In the genomic region with DNA sequence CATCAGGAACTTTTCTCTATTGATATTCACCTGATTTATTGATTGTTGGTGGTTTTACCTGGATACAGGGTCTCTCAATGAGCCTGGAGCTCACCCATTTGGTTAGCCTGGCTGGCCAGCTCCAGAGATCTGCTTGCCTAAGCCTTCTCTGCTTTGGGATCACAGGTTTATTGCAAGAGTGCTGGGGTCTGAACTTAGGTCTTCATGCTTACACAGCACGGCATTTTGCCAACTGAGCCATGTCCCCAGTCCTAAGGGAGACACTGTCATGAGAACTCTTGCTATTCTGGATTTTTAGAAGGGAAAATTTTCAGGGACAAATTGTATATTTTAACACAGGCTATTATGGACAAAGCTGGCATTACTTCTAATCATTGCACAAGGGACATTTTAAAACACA, we compare ENCODE assay signal across 22 mouse cellular contexts. TPM values are rescaled to one million over a fixed set of nuclear protein-coding genes. Genes with fewer than 3 reads are reported as not detected.
DNase-seq lines count a peak whose midpoint lies in the region; ATAC-seq lines count a peak whose summit lies in the region.
"Had no signal": no experiment of that assay in that cellular context is flagged by ENCODE, and none has a peak within 500 bp of the region (broad histone marks: within the 10 kb centered on the region; RNA-seq: fewer than 3 reads in every experiment).

No protein-coding gene starts in this region.

- no peak overlapping the region for H3K4me2 ChIP-seq in forebrain, embryonic 16.5 days (ENCODE audit: low read length)
- no peak overlapping the region for H3K4me2 ChIP-seq in kidney, embryonic 14.5 days (replicated peaks; ENCODE audit: low read depth, low read length)
- no peak overlapping the region for H3K4me2 ChIP-seq in midbrain, embryonic 16.5 days (ENCODE audit: low read length)
- H3K4me2 ChIP-seq in midbrain, embryonic 11.5 days = no peak overlapping the region
- H3K4me2 ChIP-seq: heart, embryonic 12.5 days; heart, embryonic 15.5 days; hindbrain, embryonic 13.5 days had no signal

- 0 out of 2 replicates have a peak, but pooled peaks cover 2% of the 10 kb centered on the region for H3K4me1 ChIP-seq in forebrain, embryonic 16.5 days (replicated peaks; ENCODE audit: control insufficient read depth, insufficient read depth, low read length)
- no peaks in the 10 kb centered on the region for H3K4me1 ChIP-seq in forebrain, embryonic 10.5 days
- no peaks in the 10 kb centered on the region for H3K4me1 ChIP-seq in kidney, embryonic 14.5 days (ENCODE audit: control insufficient read depth, insufficient read depth, low read length)
- peaks cover 2% of the 10 kb centered on the region; the same call in 1 of the 2 replicates for H3K4me1 ChIP-seq in midbrain, embryonic 16.5 days (ENCODE audit: control insufficient read depth, insufficient read depth, low read length)
- no peaks in the 10 kb centered on the region for H3K4me1 ChIP-seq in midbrain, embryonic 11.5 days (ENCODE audit: control insufficient read depth, insufficient read depth, low read length)
- H3K4me1 ChIP-seq: heart, embryonic 12.5 days; heart, embryonic 15.5 days; hindbrain, embryonic 10.5 days; hindbrain, embryonic 13.5 days had no signal

- no peaks in the 10 kb centered on the region for H3K36me3 ChIP-seq in forebrain, embryonic 16.5 days (ENCODE audit: control insufficient read depth, insufficient read depth)
- H3K36me3 ChIP-seq in forebrain, embryonic 10.5 days (replicated peaks) = no peaks in the 10 kb centered on the region
- H3K36me3 ChIP-seq in kidney, embryonic 14.5 days (ENCODE audit: control insufficient read depth, insufficient read depth, low read length) = no peaks in the 10 kb centered on the region
- no peaks in the 10 kb centered on the region for H3K36me3 ChIP-seq in midbrain, embryonic 16.5 days (ENCODE audit: control insufficient read depth, insufficient read depth, low read length)
- no peaks in the 10 kb centered on the region for H3K36me3 ChIP-seq in midbrain, embryonic 11.5 days (ENCODE audit: control insufficient read depth, insufficient read depth, low read length)
- H3K36me3 ChIP-seq: heart, embryonic 12.5 days; heart, embryonic 15.5 days; hindbrain, embryonic 10.5 days; hindbrain, embryonic 13.5 days had no signal

- ATAC-seq in forebrain, embryonic 16.5 days = peak; percentile 38; the same call in 1 of the 2 replicates
- ATAC-seq in kidney, embryonic 14.5 days (ENCODE audit: low FRiP score, low TSS enrichment) = no peak
- 0 out of 2 replicates have a peak, but pooled peaks have one; percentile 36 for ATAC-seq in midbrain, embryonic 16.5 days
- no peak for ATAC-seq in midbrain, embryonic 11.5 days (ENCODE audit: low FRiP score)
- ATAC-seq: activated CD4-positive, CD25-positive, alpha-beta regulatory T cell, adult 4 months; forebrain, embryonic 14.5 days had no signal

- H3K9ac ChIP-seq in forebrain, embryonic 16.5 days (replicated peaks; ENCODE audit: low read depth, low read length) = no peak overlapping the region
- no peak overlapping the region for H3K9ac ChIP-seq in kidney, embryonic 14.5 days (ENCODE audit: low read depth, low read length)
- H3K9ac ChIP-seq in midbrain, embryonic 16.5 days (ENCODE audit: low read depth, low read length) = no peak overlapping the region
- no peak overlapping the region for H3K9ac ChIP-seq in midbrain, embryonic 11.5 days (ENCODE audit: low read length)
- H3K9ac ChIP-seq: heart, embryonic 12.5 days; heart, embryonic 15.5 days; hindbrain, embryonic 13.5 days had no signal

- no peaks in the 10 kb centered on the region for H3K9me3 ChIP-seq in forebrain, embryonic 16.5 days (ENCODE audit: control insufficient read depth, low read length)
- no peaks in the 10 kb centered on the region for H3K9me3 ChIP-seq in forebrain, embryonic 10.5 days
- H3K9me3 ChIP-seq in kidney, embryonic 14.5 days (ENCODE audit: control insufficient read depth, low read length) = no peaks in the 10 kb centered on the region
- H3K9me3 ChIP-seq in midbrain, embryonic 16.5 days (replicated peaks; ENCODE audit: control insufficient read depth, low read length, poor library complexity, severe bottlenecking) = no peaks in the 10 kb centered on the region
- no peaks in the 10 kb centered on the region for H3K9me3 ChIP-seq in midbrain, embryonic 11.5 days (ENCODE audit: control insufficient read depth, low read length)
- H3K9me3 ChIP-seq: heart, embryonic 12.5 days; heart, embryonic 15.5 days; hindbrain, embryonic 10.5 days; hindbrain, embryonic 13.5 days had no signal

- no peak overlapping the region for H3K27ac ChIP-seq in forebrain, embryonic 16.5 days (ENCODE audit: low read length)
- no peak overlapping the region for H3K27ac ChIP-seq in forebrain, embryonic 10.5 days
- no peak overlapping the region for H3K27ac ChIP-seq in kidney, embryonic 14.5 days (ENCODE audit: low read depth, low read length)
- H3K27ac ChIP-seq in midbrain, embryonic 16.5 days (ENCODE audit: low read length) = no peak overlapping the region
- no peak overlapping the region for H3K27ac ChIP-seq in midbrain, embryonic 11.5 days (ENCODE audit: low read depth, low read length)
- H3K27ac ChIP-seq: heart, embryonic 15.5 days; hindbrain, embryonic 10.5 days; hindbrain, embryonic 13.5 days had no signal

- no peak overlapping the region for H3K4me3 ChIP-seq in forebrain, embryonic 16.5 days (replicated peaks; ENCODE audit: low read length)
- H3K4me3 ChIP-seq in forebrain, embryonic 10.5 days = no peak overlapping the region
- no peak overlapping the region for H3K4me3 ChIP-seq in kidney, embryonic 14.5 days (ENCODE audit: low read length)
- no peak overlapping the region for H3K4me3 ChIP-seq in midbrain, embryonic 16.5 days (ENCODE audit: low read depth, low read length)
- H3K4me3 ChIP-seq in midbrain, embryonic 11.5 days (ENCODE audit: low read depth, low read length) = no peak overlapping the region
- H3K4me3 ChIP-seq: heart, embryonic 12.5 days; heart, embryonic 15.5 days; hindbrain, embryonic 10.5 days; hindbrain, embryonic 13.5 days had no signal

- WGBS in forebrain, embryonic 16.5 days = 92% methylated on average over 1 of the region's 1 CpGs
- WGBS in forebrain, embryonic 10.5 days = 94% methylated on average over 1 of the region's 1 CpGs
- WGBS in kidney, embryonic 14.5 days = 61% methylated on average over 1 of the region's 1 CpGs
- WGBS in midbrain, embryonic 16.5 days = 68% methylated on average over 1 of the region's 1 CpGs
- WGBS in midbrain, embryonic 11.5 days = 89% methylated on average over 1 of the region's 1 CpGs

- no peak for DNase-seq in forebrain, embryonic 10.5 days (ENCODE audit: extremely low spot score, low spot score)
- peak; percentile 18 to 39 for DNase-seq in kidney, adult 8-10 months
- no peak for DNase-seq in midbrain, embryonic 11.5 days (ENCODE audit: low spot score, missing footprints)
- no peak for DNase-seq in thymus, postnatal 36 days
- DNase-seq: adrenal gland, adult 8-10 months; adrenal gland, postnatal 25 days; cerebellum, adult 11-12 months; cerebellum, adult 9-10 months; cerebellum, postnatal 14 days; gastrocnemius, postnatal 25 days; heart, adult 18-20 months; heart, postnatal 10 days; heart, postnatal 36 days had no signal

- no peaks in the 10 kb centered on the region for H3K27me3 ChIP-seq in forebrain, embryonic 16.5 days (replicated peaks; ENCODE audit: control insufficient read depth, insufficient read depth, low read length)
- H3K27me3 ChIP-seq in forebrain, embryonic 10.5 days (ENCODE audit: poor library complexity, severe bottlenecking) = no peaks in the 10 kb centered on the region
- H3K27me3 ChIP-seq in kidney, embryonic 14.5 days (ENCODE audit: control insufficient read depth, insufficient read depth, low read length) = no peaks in the 10 kb centered on the region
- no peaks in the 10 kb centered on the region for H3K27me3 ChIP-seq in midbrain, embryonic 16.5 days (ENCODE audit: control insufficient read depth, insufficient read depth, low read depth, low read length)
- H3K27me3 ChIP-seq in midbrain, embryonic 11.5 days (ENCODE audit: control insufficient read depth, insufficient read depth, low read length) = no peaks in the 10 kb centered on the region
- H3K27me3 ChIP-seq: heart, embryonic 12.5 days; heart, embryonic 15.5 days; hindbrain, embryonic 13.5 days had no signal

RNA-seq across cellular contexts. Expression of a gene that starts 56.7 kb away (rescaled TPM):
- 2.7 and 3.0 TPM in 2 replicates for polyA plus RNA-seq in forebrain, embryonic 16.5 days (2015; fragmentation: Nextera tagmentation; extraction: Ambion mirVana)
- polyA plus RNA-seq in forebrain, embryonic 10.5 days (2016; fragmentation: Nextera tagmentation; extraction: Ambion mirVana) = 0.16 TPM in 1 of 2 replicates, not detected in the other
- polyA plus RNA-seq in kidney, embryonic 14.5 days (2014; fragmentation: Nextera tagmentation; extraction: Ambion mirVana) = 2.4 and 2.6 TPM in 2 replicates
- 1.0 and 1.6 TPM in 2 replicates for polyA plus RNA-seq in midbrain, embryonic 16.5 days (2015; fragmentation: Nextera tagmentation; extraction: Ambion mirVana)
- 0.33 and 0.46 TPM in 2 replicates for polyA plus RNA-seq in midbrain, embryonic 11.5 days (2014; fragmentation: Nextera tagmentation; extraction: Ambion mirVana)
- polyA plus RNA-seq: activated CD4-positive, CD25-positive, alpha-beta regulatory T cell, adult 4 months had no signal

Comparison
In these comparisons a context has a peak if more than half of its experiments do, and no peak if none do; other contexts are left out.
1. ATAC-seq: peak in forebrain, embryonic 16.5 days (single experiment) and midbrain, embryonic 16.5 days (single experiment); none in kidney, embryonic 14.5 days (single experiment) and midbrain, embryonic 11.5 days (single experiment).
2. DNase-seq: peak in kidney, adult 8-10 months (2 of 2); none in forebrain, embryonic 10.5 days (single experiment), midbrain, embryonic 11.5 days (single experiment) and thymus, postnatal 36 days (0 of 2).